Mouse (Mus musculus) lung, embryonic 14.5 days (tissue): ENCODE results near the gene Fgd4. TPM values are rescaled to one million over a fixed set of nuclear protein-coding genes. Genes with fewer than 3 reads are reported as not detected.
"Not testable (repeated sequence)": the region's sequence is repeated elsewhere in the genome, so short reads cannot be mapped to it uniquely, and the experiment has no call there.

Experiments used
- ATAC-seq: fragments of 200-750 bp; cut with Nextera tagmentation; 2 replicates; pipeline ENCODE4 v1.8.0; 2017; ENCODE audit warnings: mild to moderate bottlenecking, moderate TSS enrichment, moderate library complexity; ENCODE audit not compliant: insufficient read depth
- DNase-seq: peaks from one replicate; pipeline ENCODE4 v3.0.0-alpha.2; 2015
- H3K27ac ChIP-seq: fragments of 300-500 bp; sonication (generic); 2 replicates; pipeline ENCODE4 v1.5.1; 2014; ENCODE audit warnings: low read depth, mild to moderate bottlenecking, moderate library complexity
- H3K27me3 ChIP-seq: fragments of 300-500 bp; sonication (generic); 2 replicates; pipeline ENCODE4 v1.6.1; 2014; ENCODE audit warnings: low read length, control low read depth; ENCODE audit not compliant: insufficient read depth
- H3K36me3 ChIP-seq: fragments of 300-500 bp; sonication (generic); 2 replicates; pipeline ENCODE4 v1.6.1; 2014; ENCODE audit warnings: control low read depth; ENCODE audit not compliant: insufficient read depth
- H3K4me1 ChIP-seq: fragments of 300-500 bp; sonication (generic); 2 replicates; pipeline ENCODE4 v1.6.1; 2014; ENCODE audit warnings: antibody characterized with exemption, control low read depth; ENCODE audit not compliant: insufficient read depth
- H3K4me2 ChIP-seq: fragments of 300-500 bp; sonication (generic); 2 replicates; pipeline ENCODE4 v1.6.1; 2014; ENCODE audit warnings: mild to moderate bottlenecking
- H3K4me3 ChIP-seq: fragments of 300-500 bp; sonication (generic); 2 replicates; pipeline ENCODE4 v1.5.1; 2014; ENCODE audit warnings: low read depth, low read length
- H3K9ac ChIP-seq: fragments of 300-500 bp; sonication (generic); 2 replicates; pipeline ENCODE4 v1.6.1; 2014
- H3K9me3 ChIP-seq: fragments of 300-500 bp; sonication (generic); 2 replicates; pipeline ENCODE4 v1.6.1; 2016; ENCODE audit warnings: low read depth, low read length, control low read depth
- CTCF ChIP-seq: IDR thresholded peaks from 2 replicates; pipeline ENCODE4 v1.5.1; 2016; ENCODE audit warnings: antibody characterized with exemption, low read depth
- WGBS: fragments of 180-500 bp; shearing (Covaris S2); extraction: QIAGEN DNeasy Blood & Tissue Kit; methylation state at CpG from one replicate; pipeline ENCODE4 v1.1.7; 2014; 5-methylcytosine and 5-hydroxymethylcytosine counted together
- polyA plus RNA-seq: library from polyadenylated mRNA; unstranded; fragments of >200 nt; fragmentation: Nextera tagmentation; extraction: Ambion mirVana; gene quantifications from 2 replicates; pipeline ENCODE4 v1.2.1, GENCODE M21; 2014

The Fgd4 gene
- polyA plus RNA-seq, 1 experiment from 2014 or later, result 6.8 TPM

DNA sequence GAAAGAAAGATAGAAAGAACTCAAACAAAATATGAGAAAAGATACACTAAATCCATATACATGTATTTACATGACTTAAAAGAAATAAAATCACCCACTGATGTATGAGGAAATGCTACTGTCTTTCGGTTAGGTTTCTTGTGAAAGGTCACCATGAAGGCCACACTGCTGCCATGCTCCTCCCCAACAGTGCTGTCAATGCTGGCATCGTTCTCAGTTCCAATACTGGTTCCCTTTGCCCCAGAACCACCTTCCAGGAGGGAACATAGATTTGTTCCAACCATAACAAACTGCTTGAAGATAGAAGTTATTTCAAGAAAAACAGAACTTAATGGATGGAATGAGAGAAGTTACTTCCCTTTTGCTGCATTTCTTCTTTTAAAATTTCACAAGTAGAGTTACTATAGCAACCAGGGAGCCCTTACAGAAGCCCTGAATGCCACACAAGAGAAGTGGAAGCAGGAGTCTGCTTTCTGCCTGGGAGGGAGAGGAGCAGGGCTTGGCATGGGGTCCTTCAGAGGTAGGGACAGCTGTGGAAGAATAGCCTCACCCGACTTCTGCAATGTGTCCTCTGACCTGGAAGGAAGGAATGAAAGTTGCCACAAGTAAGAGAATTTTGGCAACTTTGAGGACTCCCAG is 75.0 kb downstream of the Fgd4 start:
- Histone ChIP-seq H3K36me3 (no peaks in the 10 kb centered on the region), H3K9me3 (no peaks in the 10 kb centered on the region), H3K4me3 (no peak overlapping the region), H3K27ac (no peak overlapping the region), H3K27me3 (no peaks in the 10 kb centered on the region), H3K4me1 (0 out of 2 replicates have a peak, but pooled peaks cover 2% of the 10 kb centered on the region), H3K9ac (no peak overlapping the region), H3K4me2 (no peak overlapping the region)
- DNase-seq (peak; percentile 5), ATAC-seq (no peak)
- TF ChIP-seq CTCF, result no peak
- WGBS, result 60% methylated on average over 3 of the region's 3 CpGs

DNA sequence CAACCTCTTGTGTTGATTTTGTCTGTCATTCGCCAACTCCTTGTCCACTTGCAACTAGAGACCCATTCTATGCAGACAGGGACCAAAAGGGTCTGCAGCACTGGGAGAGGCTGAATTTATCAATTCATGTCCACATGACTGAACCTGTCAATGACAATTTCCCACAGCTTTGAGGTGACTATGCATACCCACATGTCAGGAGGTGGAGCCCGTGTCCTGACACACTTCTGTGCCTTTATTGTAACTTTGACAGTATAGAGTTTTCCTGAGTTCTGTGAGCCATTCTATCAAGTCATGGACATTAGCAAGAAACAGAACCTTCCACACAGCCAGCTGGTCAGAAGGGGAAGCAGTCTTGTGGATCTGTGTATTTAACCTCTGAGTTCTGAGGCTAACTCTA is 76.7 kb downstream of the Fgd4 start:
- no peak overlapping the region for H3K9ac ChIP-seq
- WGBS, result 78% methylated on average over 2 of the region's 2 CpGs
- no peak overlapping the region for H3K4me3 ChIP-seq
- ATAC-seq (no peak), DNase-seq (no peak)
- H3K4me2 ChIP-seq, result no peak overlapping the region
- no peak overlapping the region for H3K27ac ChIP-seq
- no peaks in the 10 kb centered on the region for H3K9me3 ChIP-seq
- H3K4me1 ChIP-seq, result 0 out of 2 replicates have a peak, but pooled peaks cover 2% of the 10 kb centered on the region
- H3K36me3 ChIP-seq, result no peaks in the 10 kb centered on the region
- H3K27me3 ChIP-seq, result no peaks in the 10 kb centered on the region
- no peak for TF ChIP-seq CTCF

GRCm38 (mm10) chr16:16522869-16523268 is 77.5 kb downstream of the Fgd4 start:
- not testable (repeated sequence) for H3K4me1 ChIP-seq, H3K27ac ChIP-seq, H3K4me2 ChIP-seq, H3K36me3 ChIP-seq, H3K4me3 ChIP-seq, DNase-seq, H3K9me3 ChIP-seq, H3K9ac ChIP-seq, ATAC-seq, H3K27me3 ChIP-seq
- 74% methylated on average over 2 of the region's 2 CpGs for WGBS

- Histone ChIP-seq H3K4me1 (no peaks in the 10 kb centered on the region), H3K36me3 (no peaks in the 10 kb centered on the region), H3K4me2 (no peak overlapping the region), H3K27me3 (no peaks in the 10 kb centered on the region), H3K9me3 (no peaks in the 10 kb centered on the region), H3K9ac (no peak overlapping the region), H3K4me3 (no peak overlapping the region), H3K27ac (no peak overlapping the region)
- no peak for DNase-seq
- no peak for TF ChIP-seq CTCF
- 89% methylated on average over 3 of the region's 3 CpGs for WGBS
- no peak for ATAC-seq
Observed at GRCm38 (mm10) chr16:16501491-16501890, 98.9 kb downstream of the Fgd4 start.

- no peak for TF ChIP-seq CTCF
- H3K4me2 ChIP-seq, result no peak overlapping the region
- H3K27ac ChIP-seq, result no peak overlapping the region
- no peak overlapping the region for H3K9ac ChIP-seq
- no peaks in the 10 kb centered on the region for H3K9me3 ChIP-seq
- no peaks in the 10 kb centered on the region for H3K4me1 ChIP-seq
- H3K4me3 ChIP-seq, result no peak overlapping the region
- DNase-seq, result no peak
- WGBS, result 77% methylated on average over 2 of the region's 2 CpGs
- no peak for ATAC-seq
- H3K36me3 ChIP-seq, result no peaks in the 10 kb centered on the region
- H3K27me3 ChIP-seq, result no peaks in the 10 kb centered on the region
Observed at GRCm38 (mm10) chr16:16500926-16501325, 99.4 kb downstream of the Fgd4 start.

DNA sequence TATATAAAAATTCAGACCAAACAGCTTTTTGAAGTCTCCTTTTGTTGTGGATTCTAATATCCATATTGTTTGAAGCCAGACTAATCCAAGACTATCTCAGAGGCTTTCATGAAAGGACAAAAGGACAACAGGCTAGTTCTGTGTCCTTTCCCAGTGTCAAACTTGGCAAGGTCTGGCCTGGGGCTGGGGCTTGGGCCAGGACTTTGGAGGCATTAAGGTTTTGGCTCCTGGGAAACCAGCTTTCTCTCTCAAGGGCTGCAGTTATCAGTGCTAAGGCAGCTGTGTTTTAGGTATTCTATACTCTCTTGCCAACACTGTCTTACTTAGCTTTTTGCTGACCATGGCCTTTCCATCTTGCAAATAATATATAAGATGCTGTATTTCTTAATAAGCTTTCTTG is 101.6 kb downstream of the Fgd4 start:
- no peak for TF ChIP-seq CTCF
- Histone ChIP-seq H3K9me3 (no peaks in the 10 kb centered on the region), H3K27ac (no peak overlapping the region)

GRCm38 (mm10) chr16:16485523-16486043 is 114.8 kb downstream of the Fgd4 start:
- Histone ChIP-seq H3K9me3 (no peaks in the 10 kb centered on the region), H3K27me3 (no peaks in the 10 kb centered on the region), H3K36me3 (no peaks in the 10 kb centered on the region), H3K4me2 (no peak overlapping the region), H3K27ac (no peak overlapping the region), H3K9ac (no peak overlapping the region), H3K4me1 (no peaks in the 10 kb centered on the region), H3K4me3 (no peak overlapping the region)
- no peak for ATAC-seq
- TF ChIP-seq CTCF, result no peak
- 74% methylated on average over 1 of the region's 1 CpGs for WGBS
- DNase-seq, result no peak

More for the DNA sequence above, 101.6 kb downstream of the Fgd4 start:
- DNase-seq (peak; percentile 37), ATAC-seq (peak; percentile 31; the same call in 1 of the 2 replicates)
- H3K4me2 ChIP-seq, result no peak overlapping the region
- no peak overlapping the region for H3K4me3 ChIP-seq
- no peak overlapping the region for H3K9ac ChIP-seq
- H3K36me3 ChIP-seq, result no peaks in the 10 kb centered on the region
- no peaks in the 10 kb centered on the region for H3K4me1 ChIP-seq
- H3K27me3 ChIP-seq, result no peaks in the 10 kb centered on the region
